In the genomic region with DNA sequence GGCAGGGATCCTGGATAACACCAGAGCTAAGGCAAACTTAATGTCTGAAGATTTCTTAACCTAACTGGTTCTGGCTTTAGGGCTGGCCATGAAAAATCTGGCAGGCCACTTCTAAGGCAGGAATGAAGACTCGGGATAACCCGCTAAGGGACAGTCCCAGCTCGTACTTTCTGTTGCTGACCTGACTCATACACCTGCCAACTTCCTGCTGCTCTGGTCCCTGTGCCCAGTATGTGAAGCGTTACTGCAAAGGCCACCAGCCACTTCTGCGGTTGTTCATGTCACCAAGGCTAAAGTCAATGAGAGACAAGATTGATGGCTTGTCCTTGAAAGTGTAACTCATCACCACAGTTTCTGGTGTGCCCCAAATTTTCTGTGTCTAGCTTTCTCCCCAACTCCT, we compare ENCODE assay signal across 26 mouse cellular contexts.
DNase-seq lines count a peak whose midpoint lies in the region; ATAC-seq and TF ChIP-seq lines count a peak whose summit lies in the region.
"Had no signal": no experiment of that assay in that cellular context is flagged by ENCODE, and none has a peak within 500 bp of the region (broad histone marks: within the 10 kb centered on the region; RNA-seq: fewer than 3 reads in every experiment).

No protein-coding gene starts in this region.

- peaks cover 2% of the 10 kb centered on the region; the same call in 1 of the 2 replicates for H3K4me1 ChIP-seq in liver, adult 2 months (ENCODE audit: control insufficient read depth, insufficient read depth, low read length)
- no peaks in the 10 kb centered on the region for H3K4me1 ChIP-seq in liver, postnatal 0 days (ENCODE audit: insufficient read depth)

- TF ChIP-seq POLR2A in liver, adult 2 months (IDR thresholded peaks at IDR 0.05; ENCODE audit: extremely low read depth, insufficient read depth, low read length): no peak

- TF ChIP-seq CTCF in liver, adult 2 months (IDR thresholded peaks at IDR 0.05; ENCODE audit: low read depth, low read length): no peak
- TF ChIP-seq CTCF in liver, postnatal 0 days (IDR thresholded peaks at IDR 0.05; ENCODE audit: low read depth): no peak

- H3K9ac ChIP-seq in liver, adult 2 months (ENCODE audit: low read depth, low read length): peak overlapping the region; percentile 40; the same call in 1 of the 2 replicates
- no peak overlapping the region for H3K9ac ChIP-seq in liver, postnatal 0 days (replicated peaks)
- H3K9ac ChIP-seq: neural tube, embryonic 13.5 days had no signal

- no peak for TF ChIP-seq EP300 in liver, postnatal 0 days (IDR thresholded peaks at IDR 0.05; ENCODE audit: low read depth)

- no peaks in the 10 kb centered on the region for H3K36me3 ChIP-seq in liver, adult 2 months (ENCODE audit: control insufficient read depth, insufficient read depth, low read length)
- H3K36me3 ChIP-seq in liver, postnatal 0 days (replicated peaks; ENCODE audit: insufficient read depth, low read length): no peaks in the 10 kb centered on the region
- H3K36me3 ChIP-seq: embryonic facial prominence, embryonic 10.5 days; forebrain, embryonic 10.5 days; neural tube, embryonic 13.5 days had no signal

- no peak for ATAC-seq in liver, postnatal 0 days
- ATAC-seq: activated CD4-positive, CD25-positive, alpha-beta regulatory T cell, adult 4 months; forebrain, embryonic 16.5 days; hindbrain, postnatal 0 days; intestine, postnatal 0 days; midbrain, embryonic 16.5 days had no signal

- no peaks in the 10 kb centered on the region for H3K27me3 ChIP-seq in liver, adult 2 months (ENCODE audit: control insufficient read depth, insufficient read depth, low read length)
- no peaks in the 10 kb centered on the region for H3K27me3 ChIP-seq in liver, postnatal 0 days (ENCODE audit: insufficient read depth, low read length)
- H3K27me3 ChIP-seq: neural tube, embryonic 13.5 days had no signal

- peak overlapping the region; percentile 82 for H3K27ac ChIP-seq in liver, adult 2 months (replicated peaks; ENCODE audit: insufficient read depth, low read depth, low read length)
- no peak overlapping the region for H3K27ac ChIP-seq in liver, postnatal 0 days (ENCODE audit: low read depth)
- H3K27ac ChIP-seq: embryonic facial prominence, embryonic 10.5 days; forebrain, embryonic 10.5 days; hindbrain, postnatal 0 days; left cerebral cortex, adult 2 months; macrophage; neural tube, embryonic 13.5 days had no signal

- DNase-seq in adrenal gland, adult (ENCODE audit: inconsistent age in 2 of 2, low spot score in 1 of 2): peak; percentile 75 to 90
- no peak for DNase-seq in adrenal gland, postnatal 4 days (ENCODE audit: low spot score in 2 of 2)
- DNase-seq in liver, adult 2 months (ENCODE audit: extremely low read depth, low read depth, low spot score): peak; percentile 84
- no peak for DNase-seq in liver, postnatal 0 days
- DNase-seq in adrenal gland, postnatal 10 days: peak; percentile 64
- DNase-seq in gonadal fat pad, adult 2 months (ENCODE audit: low read depth): peak; percentile 95
- DNase-seq in kidney, postnatal 25 days: no peak
- no peak for DNase-seq in urinary bladder, adult 2 months (ENCODE audit: low spot score)
- DNase-seq: cerebellum, adult 9-10 months; heart, postnatal 10 days; kidney, postnatal 36 days; left cerebral cortex, postnatal 4 days; lung, adult 2 months; retina, postnatal 1 day had no signal

- no peaks in the 10 kb centered on the region for H3K9me3 ChIP-seq in liver, postnatal 0 days (ENCODE audit: low read length)
- H3K9me3 ChIP-seq: embryonic facial prominence, embryonic 10.5 days; forebrain, embryonic 10.5 days; neural tube, embryonic 13.5 days had no signal

- no peaks in the 10 kb centered on the region for H3K79me2 ChIP-seq in liver, adult 2 months (ENCODE audit: control insufficient read depth, insufficient read depth, low read length)

- no peak overlapping the region for H3K4me2 ChIP-seq in liver, postnatal 0 days (ENCODE audit: low read depth, low read length)
- H3K4me2 ChIP-seq: liver, embryonic 11.5 days; neural tube, embryonic 13.5 days had no signal

- no peak overlapping the region; the same call in 1 of the 2 replicates for H3K4me3 ChIP-seq in liver, adult 2 months (ENCODE audit: insufficient read depth, low read depth, low read length)
- H3K4me3 ChIP-seq in liver, postnatal 0 days (ENCODE audit: low read depth, low read length): no peak overlapping the region
- H3K4me3 ChIP-seq: embryonic facial prominence, embryonic 10.5 days; forebrain, embryonic 10.5 days; left cerebral cortex, adult 2 months; myocyte; neural tube, embryonic 13.5 days had no signal

- 17% methylated on average over 5 of the region's 5 CpGs for WGBS in liver, adult 2 months
- WGBS in liver, postnatal 0 days (ENCODE audit: insufficient replicate concordance): 77% methylated on average over 5 of the region's 5 CpGs

Comparison
In these comparisons a context has a peak if more than half of its experiments do, and no peak if none do; other contexts are left out.
1. DNase-seq: peak in adrenal gland, adult (2 of 2), liver, adult 2 months (single experiment), adrenal gland, postnatal 10 days (single experiment) and gonadal fat pad, adult 2 months (single experiment); none in adrenal gland, postnatal 4 days (0 of 2), liver, postnatal 0 days (single experiment), kidney, postnatal 25 days (0 of 2) and urinary bladder, adult 2 months (single experiment).